Mouse (Mus musculus) urinary bladder, postnatal 14 days (tissue): ENCODE results near the gene Ncf1.
A peak's percentile ranks its signal among the peaks of the same experiment; 100 is the strongest.

Experiments used
- DNase-seq: peaks from one replicate; pipeline ENCODE4 v3.0.0; 2021; ENCODE audit warnings: low spot score

The Ncf1 gene

DNA sequence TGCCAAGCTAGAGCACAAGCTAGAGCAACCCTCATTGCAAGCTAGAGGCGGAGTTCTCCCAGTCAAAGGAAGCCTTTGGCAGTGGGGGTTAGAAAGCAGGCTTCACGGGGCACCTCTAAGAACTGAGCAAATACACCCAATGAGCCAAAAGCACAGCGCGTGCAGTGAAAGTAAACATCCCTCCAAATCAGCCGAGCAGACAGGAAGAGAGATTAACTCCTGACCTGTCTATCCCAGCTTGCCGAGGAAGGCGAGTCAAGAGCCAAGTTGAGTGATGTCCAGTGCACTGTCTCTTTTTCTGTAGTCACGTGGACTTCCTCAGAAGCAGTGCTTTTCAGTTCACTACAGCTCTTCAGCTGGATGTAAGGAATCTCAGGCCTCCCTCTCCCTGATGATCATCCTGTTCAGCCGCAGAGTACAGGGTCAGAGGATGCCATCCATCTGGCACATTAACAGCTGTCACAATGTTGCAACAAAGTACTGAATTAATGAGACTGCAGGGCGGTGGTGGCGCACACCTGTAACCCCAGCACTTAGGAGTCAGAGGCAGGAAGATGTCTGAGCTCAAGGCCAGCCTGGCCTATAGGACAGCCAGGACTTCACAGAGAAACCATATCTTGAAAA, 19.4 kb downstream of the Ncf1 start:
- peak; percentile 39 for DNase-seq

DNA sequence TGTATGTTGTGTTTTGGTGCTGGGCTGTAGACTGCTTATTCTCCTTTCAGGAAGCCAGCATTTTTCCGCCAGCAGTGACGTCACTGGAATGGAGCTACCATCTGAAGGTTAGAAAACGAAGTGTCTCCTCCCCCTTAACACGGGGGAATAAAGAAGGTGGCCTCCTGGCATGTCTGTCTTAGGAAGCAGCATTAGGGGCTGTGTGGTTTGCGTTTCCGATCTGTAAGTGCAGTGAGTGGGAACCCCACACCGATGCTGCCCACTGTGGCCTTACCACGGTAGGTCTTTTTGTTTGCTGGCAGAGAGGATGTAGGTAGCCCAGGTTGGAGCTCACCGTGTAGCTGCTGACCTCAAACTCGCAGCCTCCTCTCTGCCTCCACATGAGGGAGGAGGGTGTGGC, 22.7 kb downstream of the Ncf1 start:
- DNase-seq = no peak

DNA sequence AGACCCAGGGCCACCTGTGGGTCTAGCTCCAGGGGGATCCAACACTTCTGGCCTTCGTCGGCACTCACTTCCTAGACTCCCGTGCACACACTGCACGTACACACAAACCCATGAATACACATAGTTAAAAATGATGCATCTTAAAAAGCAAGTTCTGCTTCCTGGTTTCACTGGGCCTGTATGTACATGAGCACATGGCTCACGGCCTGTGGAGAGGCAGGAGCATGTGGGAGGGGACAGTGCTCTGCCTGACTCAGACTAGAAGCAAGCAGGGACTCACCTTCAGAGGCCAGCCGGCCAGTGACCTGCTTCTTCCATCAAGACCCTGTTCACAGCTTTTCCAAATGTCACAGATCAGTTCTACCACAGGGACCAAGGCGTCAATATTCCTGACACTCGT, 35.8 kb downstream of the Ncf1 start:
- DNase-seq = peak; percentile 54

DNA sequence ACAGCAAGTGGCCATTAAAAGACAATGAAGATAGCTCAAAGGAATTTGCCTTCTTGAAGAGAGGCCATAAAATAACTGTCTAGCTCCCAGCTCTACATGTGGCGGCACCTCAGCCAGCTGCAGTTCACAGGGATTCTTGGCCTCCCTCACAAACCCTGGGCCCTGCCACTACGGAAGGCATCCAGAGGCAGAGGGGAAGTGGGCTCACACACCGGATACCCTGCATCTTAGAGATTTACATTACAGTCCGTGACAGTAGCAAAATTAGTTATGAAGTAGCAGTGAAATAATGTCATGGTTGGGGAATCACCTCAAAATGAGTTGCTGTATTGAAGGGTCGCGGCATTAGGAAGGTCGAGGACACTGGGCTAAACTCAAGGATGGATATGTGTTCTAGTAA, 40.9 kb downstream of the Ncf1 start:
- DNase-seq = no peak

DNA sequence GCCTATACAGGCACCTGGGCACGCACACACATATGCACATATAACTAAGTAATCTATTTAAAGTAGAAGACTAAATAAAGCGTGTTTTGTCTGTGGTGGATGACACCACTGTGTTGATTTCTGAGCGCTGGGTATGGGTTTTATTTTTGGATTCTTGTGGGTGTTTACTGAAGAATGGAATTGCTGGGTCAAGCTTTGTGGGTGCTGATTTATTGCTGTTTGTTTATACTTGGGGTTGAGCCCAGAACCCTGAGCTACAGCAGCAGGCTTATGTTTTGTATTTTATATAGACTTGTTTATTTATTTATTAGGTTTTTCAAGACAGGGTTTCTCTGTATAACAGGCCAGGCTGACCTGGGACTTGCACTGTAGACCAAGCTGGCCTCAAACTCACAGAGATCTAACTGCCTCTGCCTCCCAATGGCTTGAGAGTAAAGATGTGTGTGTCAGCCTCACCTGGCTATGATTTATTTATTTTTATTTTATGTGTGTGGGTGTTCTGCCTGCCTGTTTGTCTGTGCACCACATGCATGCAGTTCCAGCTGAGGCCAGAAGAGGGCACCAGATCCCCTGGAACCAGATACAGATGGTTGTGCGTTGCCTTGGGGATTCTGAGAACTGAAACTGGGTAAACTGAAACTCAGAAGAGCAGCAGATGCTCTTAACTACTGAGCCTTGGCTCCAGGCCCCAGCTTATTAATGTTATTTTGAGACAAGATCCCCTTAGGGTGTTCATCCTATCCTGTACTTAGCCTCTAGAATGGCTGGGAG, 42.3 kb downstream of the Ncf1 start:
- peak; percentile 60 for DNase-seq

DNA sequence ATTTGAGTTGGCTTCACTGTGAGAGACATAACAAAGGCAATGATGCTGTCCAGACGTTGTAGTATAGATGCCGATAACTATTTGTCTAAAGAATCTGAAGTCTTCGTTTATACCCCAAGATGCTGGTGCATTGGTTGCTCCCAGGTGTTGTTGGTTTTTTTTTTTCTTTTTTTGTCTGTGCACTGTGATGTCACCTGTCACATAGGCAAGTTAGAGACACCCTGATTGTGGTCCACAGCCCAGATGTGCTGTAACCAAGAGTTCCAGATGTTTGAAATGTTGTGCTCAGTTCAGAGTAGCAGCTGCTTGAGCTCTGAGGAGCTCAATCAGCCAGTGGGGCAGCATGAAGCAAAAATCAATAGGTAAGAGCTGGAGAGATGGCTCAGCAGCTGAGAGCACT, 43.4 kb downstream of the Ncf1 start:
- no peak for DNase-seq

DNA sequence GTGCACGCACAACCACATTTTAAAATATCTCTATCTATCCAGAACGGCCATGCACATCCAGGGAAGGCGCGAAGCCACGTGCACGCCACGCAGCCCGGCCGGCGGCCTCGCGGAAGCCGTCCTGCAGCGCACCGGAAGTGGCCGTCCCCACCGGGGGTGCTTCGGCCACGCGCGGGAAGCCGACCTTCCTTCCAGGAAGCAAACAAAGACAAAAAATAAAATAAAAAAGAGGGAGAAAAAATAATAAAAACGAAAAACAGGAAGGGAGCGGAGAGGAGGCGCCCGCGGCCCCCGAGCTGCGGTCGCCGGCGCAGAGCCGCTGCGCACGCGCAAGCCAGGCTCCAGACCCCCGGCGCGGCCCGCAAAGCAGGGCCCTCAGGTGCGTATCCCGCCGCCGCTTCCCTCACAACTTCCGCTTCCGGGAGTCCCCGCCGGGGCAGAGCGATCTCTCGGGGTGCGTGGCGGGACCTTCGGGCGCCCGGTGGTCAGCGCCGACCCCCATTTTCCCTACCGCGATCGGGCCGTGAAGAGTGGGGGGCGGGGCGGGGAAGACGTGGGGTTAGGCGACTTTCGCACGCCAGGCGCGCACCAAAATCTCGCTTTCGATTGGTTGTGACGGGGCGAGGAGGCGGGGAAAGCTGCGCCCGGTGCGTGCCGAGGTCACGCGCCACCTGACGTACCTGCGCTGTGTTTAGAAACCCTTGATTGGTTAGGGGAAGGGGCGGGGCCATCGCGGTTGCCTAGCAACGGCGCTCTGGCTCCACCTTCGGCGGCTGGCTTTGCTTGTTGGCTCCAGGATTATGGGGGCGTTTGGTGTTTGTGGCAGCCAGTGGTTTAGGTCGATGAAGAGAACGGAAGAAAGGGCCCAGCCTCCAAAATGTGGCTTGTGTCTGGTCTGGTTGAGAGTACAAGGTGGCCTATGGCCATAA, 45.3 kb downstream of the Ncf1 start, which contains the start of gene Gtf2ird2:
Gtf2ird2 (plus strand) TSS at position 140 of the 929 bp plus-strand sequence.
- DNase-seq = peak; percentile 99

DNA sequence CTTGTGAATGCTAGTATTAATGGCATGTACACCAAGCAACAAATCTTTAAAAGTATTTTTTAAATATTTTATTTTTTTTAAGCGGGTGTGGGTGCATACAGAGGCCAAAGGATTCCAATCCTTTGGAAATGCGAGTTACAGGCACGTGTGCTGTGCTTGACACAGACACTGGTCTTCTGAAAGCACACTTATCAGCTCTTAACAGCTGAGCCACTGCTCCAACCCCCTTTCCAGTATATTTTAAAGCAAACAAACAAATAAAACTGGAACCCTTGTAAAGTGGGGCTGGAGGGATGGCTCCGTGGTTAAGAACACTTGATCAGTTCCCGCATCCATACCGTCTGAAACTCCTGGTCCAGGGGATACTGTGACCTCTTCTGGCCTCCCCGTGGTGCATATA, 46.3 kb downstream of the Ncf1 start:
- DNase-seq = no peak

DNA sequence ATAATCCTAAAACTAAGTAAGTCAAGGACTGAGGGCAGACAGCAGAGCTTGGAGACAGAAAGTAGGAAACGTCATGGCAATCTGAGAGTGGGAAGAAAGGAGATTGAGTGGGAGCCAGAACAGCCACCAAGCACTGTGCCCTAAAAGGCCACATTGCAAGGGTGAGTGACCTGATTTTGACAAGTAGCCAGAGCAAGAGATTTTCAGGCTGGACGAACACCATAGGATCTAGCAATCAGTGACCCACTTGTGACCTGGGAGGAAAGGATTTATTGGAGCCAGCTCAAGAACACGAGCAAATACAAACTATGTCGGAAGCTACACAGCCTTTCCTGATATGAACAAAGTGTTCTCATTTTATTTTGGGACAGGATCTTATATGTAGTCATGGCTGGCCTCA, 46.7 kb downstream of the Ncf1 start:
- peak; percentile 20 for DNase-seq

DNA sequence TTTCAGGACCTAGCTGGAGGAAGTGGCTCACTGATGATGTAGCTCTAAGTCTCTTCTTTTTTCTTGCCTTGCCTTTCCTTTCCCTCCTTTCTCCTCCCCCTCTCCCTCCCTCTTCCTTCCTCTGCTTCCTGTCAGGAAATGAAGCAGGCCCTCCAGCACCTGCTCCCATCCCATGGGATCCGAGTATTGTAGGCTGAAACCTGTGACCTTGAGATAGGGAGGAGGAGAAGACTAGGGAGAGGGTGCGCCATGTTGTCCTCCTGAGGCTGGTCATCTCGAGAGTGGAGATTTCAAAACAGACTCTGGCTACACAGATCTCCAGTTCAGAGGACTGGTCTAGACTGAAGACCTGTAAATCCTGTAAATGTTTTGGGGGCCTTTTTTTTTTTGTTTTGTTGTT, 47.3 kb downstream of the Ncf1 start:
- no peak for DNase-seq

DNA sequence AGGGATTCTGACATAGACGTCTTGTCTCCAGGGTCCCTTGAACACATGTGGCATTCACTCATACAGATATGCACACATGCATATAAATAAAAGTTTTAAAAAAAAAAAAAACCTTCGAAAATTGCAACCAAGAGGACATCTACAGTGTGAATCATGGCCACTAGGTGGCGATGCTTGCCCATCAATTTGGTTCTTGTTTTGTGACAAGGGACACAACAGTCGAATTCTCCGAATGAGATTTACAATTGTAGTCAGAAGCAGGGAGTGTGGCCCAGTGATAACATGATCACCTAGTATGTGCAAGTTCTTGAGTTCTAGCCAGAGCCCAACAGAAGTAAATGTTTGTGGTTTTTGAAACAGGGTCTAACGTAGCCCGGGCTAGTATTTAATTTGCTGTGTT, 49.6 kb downstream of the Ncf1 start:
- peak; percentile 87 for DNase-seq

DNA sequence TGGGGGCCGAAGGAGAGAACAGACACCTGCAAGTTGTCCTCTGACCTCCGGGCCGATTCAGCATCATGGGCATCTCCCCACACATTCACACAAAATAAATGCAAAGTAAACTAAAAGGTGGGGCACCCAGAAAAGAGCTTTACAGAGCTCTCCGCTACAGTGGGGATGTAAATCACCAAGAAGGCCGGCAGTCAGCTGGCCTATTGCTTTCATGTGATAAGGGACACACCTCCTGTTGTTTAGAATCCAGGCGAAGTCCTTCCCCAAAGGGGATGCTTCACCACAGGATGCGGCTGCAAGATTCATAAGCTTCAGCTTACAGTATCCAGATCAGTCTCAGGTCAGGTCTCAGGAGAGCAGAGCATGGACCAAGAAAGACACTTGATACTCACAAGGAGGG, 50.9 kb downstream of the Ncf1 start:
- no peak for DNase-seq

DNA sequence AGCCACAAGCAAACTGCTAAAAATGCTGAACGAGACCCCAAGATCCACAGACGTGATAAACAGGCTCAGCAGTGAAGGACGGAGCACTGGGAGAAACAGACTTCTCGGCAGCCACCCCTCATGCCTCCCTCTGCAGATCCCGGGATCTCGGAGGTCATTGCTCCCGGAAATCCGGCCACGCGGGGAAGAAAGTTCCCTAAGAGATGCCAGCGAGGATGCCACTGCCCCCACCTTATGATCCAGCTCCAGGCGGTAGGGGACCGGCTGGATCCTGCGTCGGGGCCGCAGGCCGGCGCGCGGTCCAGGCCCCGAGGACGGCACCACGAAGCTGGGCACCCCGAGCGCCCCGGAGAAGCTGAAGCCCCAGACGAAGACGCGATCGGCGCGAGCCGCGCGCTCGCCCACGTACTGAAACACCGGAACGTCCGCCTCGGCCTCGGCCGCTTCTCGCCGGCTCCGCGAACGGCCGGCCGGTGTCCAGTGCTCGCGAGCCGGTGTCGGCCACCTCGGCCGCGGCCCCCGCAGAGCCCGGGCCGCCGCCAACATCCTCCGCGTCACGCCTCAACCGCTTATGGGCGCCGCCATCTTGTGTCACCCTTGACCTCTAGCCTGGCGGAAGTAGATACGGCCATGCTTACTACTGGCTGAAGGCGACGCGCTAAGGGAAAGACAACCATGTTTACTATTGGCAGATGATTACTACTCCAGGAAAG, 53.1 kb downstream of the Ncf1 start, which contains the start of gene Rcc1l:
Rcc1l (minus strand) TSS at position 606 of the 713 bp plus-strand sequence.
- DNase-seq = peak; percentile 86

DNA sequence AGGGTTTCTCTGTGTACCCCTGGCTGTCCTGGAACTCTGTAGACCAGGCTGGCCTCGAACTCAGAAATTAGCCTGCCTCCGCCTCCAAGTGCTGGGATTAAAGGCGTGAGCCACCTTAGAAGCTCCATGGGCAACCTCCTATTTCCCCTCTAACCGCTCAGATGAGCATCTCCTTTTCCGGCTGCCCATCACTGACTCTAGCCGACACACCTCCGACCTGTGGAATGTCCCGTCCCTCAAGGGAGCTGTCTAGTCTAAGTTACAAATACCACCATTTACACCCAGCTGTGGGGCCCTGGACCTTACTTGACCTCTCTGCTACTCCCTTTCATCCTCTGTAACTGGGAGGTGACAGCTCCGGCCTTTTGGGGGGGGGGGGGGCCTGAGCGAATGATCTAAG, 53.7 kb downstream of the Ncf1 start:
- no peak for DNase-seq

DNA sequence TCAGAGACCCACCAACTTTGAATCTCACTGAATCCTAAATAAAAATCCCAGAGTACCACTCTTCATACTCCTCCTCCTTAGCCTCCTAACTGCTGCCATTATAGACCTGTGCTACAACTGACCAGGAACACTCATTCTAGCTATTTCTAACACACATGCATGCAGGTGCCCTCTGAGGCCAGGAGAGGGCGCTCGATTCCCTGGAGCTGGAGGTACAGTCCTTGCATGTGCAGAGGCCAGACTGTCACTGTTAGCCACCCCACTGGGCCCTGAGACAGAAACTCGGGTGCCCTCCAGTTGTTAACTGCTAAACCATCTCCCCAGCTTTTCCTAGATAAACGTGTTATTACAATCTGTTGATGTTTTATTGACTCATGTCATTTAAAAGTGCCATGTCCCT, 56.2 kb downstream of the Ncf1 start:
- DNase-seq = peak; percentile 34

DNA sequence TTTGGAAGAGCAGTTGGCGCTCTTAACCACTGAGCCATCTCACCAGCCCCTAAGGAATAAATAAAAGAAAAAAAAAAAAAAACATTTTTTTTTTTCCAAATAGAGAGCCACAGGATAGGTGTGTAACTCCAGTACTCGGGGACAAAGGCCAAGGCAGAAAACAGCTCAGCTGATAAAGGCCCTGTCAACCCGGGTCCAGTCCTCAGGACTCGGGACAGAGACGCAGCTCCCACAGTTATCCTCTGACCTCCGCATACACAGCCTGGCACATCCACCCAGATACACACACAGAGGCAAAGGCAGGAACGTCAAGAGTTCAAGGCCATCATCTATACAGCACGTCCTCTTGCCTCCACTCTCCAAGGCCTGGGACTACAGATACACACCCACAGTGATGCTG, 59.3 kb downstream of the Ncf1 start:
- DNase-seq = no peak
